Mouse (Mus musculus) hindbrain, embryonic 10.5 days (tissue): Measurements from ENCODE around the gene Gm42688. TPM values are rescaled to one million over a fixed set of nuclear protein-coding genes. Genes with fewer than 3 reads are reported as not detected.

Source experiments
- DNase-seq: peaks from one replicate; pipeline ENCODE4 v3.0.0-alpha.2; 2017; ENCODE audit warnings: low spot score
- H3K27ac ChIP-seq: fragments of 300-500 bp; sonication (generic); 2 replicates; pipeline ENCODE4 v1.5.1; 2016; ENCODE audit warnings: mild to moderate bottlenecking, moderate library complexity
- H3K27me3 ChIP-seq: fragments of 300-500 bp; sonication (generic); 2 replicates; pipeline ENCODE4 v1.6.1; 2016; ENCODE audit warnings: mild to moderate bottlenecking; ENCODE audit not compliant: poor library complexity, insufficient read depth, severe bottlenecking
- H3K36me3 ChIP-seq: fragments of 300-500 bp; sonication (generic); 2 replicates; pipeline ENCODE4 v1.6.1; 2016; ENCODE audit warnings: mild to moderate bottlenecking, moderate library complexity
- H3K4me1 ChIP-seq: fragments of 300-500 bp; sonication (generic); replicated peaks from 2 replicates; pipeline ENCODE4 v1.6.1; 2016; ENCODE audit warnings: mild to moderate bottlenecking
- H3K4me3 ChIP-seq: fragments of 300-500 bp; sonication (generic); 2 replicates; pipeline ENCODE4 v1.5.1; 2016; ENCODE audit warnings: mild to moderate bottlenecking, moderate library complexity
- H3K9me3 ChIP-seq: fragments of 300-500 bp; sonication (generic); 2 replicates; pipeline ENCODE4 v1.6.1; 2016; ENCODE audit warnings: mild to moderate bottlenecking, moderate library complexity
- WGBS: fragments of 180-500 bp; shearing (Covaris S2); methylation state at CpG from one replicate; pipeline ENCODE4 v1.1.7; 2016; 5-methylcytosine and 5-hydroxymethylcytosine counted together
- polyA plus RNA-seq: library from polyadenylated mRNA; unstranded; fragments of >200 nt; fragmentation: Nextera tagmentation; extraction: Ambion mirVana; gene quantifications from 2 replicates; pipeline ENCODE4 v1.2.1, GENCODE M21; 2016

Gm42688 gene
- polyA plus RNA-seq, 1 experiment from 2014 or later = 3.2 TPM

DNA sequence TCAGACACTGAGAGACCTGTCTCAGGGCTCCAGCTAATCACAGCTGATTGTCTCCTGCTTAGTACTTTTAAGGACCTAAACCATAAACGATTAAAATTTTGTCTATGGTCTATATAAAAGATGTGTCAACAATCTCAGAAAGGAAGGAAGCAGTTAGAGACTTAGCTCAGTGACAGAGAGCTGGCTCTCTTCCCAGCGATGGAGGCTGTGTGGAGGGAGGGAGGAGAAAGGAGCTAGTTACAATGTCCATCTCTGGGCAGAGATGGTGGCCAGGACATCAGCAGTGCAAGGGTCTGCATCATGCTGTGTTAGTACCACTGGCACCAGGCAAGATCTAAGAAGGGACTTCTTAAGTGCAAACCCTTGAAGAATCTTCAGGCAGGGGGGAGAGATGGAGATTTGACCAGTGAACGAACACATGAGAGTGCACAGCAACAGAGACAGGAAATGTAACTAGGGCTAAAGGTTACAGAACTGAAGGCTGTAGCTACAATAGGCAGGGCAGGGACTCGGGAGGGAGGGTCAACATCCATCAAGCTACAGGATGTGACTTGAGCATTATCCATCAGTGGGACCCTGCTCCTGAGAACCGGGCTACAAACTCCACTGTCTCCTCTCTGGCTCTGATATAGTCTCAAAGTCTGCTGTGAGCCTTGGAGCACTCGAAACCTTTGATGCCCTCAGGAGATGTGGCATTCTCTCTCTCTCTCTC, 8.8 kb upstream of the Gm42688 start:
- Histone ChIP-seq H3K27me3 (peaks cover 57% of the 10 kb centered on the region), H3K4me3 (no peak overlapping the region), H3K9me3 (0 out of 2 replicates have a peak, but pooled peaks cover 5% of the 10 kb centered on the region), H3K36me3 (no peaks in the 10 kb centered on the region), H3K27ac (no peak overlapping the region), H3K4me1 (peaks cover 11% of the 10 kb centered on the region)
- DNase-seq = no peak
- 43% methylated on average over 6 of the region's 6 CpGs for WGBS

DNA sequence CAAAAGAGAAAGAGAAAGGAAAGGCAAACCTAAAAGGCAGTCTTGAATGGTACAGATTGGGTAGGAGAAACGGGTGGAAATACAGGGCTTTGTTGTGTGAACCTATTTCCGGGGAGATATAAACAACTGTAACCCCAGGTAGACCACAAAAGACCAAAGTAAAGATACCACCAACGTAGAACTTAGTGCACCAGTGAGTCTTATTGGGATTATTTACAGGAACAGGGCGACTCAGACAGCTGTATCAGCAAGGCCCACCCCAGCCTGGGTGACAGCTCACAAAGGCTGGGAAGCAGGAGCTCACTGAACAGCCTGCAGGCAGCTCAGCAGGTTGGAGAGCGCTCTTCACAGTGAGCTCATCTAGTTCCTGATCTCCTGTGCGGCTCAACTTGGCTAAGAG, 5.4 kb upstream of the Gm42688 start:
- WGBS = 43% methylated on average over 6 of the region's 6 CpGs
- Histone ChIP-seq H3K4me3 (no peak overlapping the region), H3K36me3 (no peaks in the 10 kb centered on the region), H3K27ac (no peak overlapping the region), H3K9me3 (0 out of 2 replicates have a peak, but pooled peaks cover 5% of the 10 kb centered on the region), H3K27me3 (peaks cover 35% of the 10 kb centered on the region), H3K4me1 (no peaks in the 10 kb centered on the region; the same call in 1 of the 2 replicates)
- no peak for DNase-seq

DNA sequence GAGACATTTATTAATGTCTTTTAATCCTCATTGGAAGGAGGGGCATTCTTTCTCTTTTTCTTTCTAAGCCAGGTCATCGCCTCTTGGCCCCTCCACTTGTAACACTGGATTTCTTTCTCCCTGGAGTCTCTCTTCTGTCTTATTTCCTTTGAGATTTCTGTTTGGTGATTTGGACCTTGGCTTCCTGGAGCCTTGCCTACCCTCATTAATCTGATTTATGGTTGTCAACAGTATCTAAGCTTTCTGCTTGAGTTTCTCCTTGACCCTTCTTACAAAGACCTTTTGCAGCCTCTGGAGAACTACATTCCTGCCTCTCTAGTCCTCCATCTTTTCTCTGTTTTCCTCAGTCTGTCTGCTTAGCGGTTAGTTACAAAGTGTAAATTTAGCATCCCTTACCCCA, 3.0 kb upstream of the Gm42688 start:
- Histone ChIP-seq H3K27me3 (peaks cover 33% of the 10 kb centered on the region), H3K27ac (no peak overlapping the region), H3K36me3 (no peaks in the 10 kb centered on the region), H3K4me3 (no peak overlapping the region), H3K9me3 (0 out of 2 replicates have a peak, but pooled peaks cover 5% of the 10 kb centered on the region), H3K4me1 (peaks cover 20% of the 10 kb centered on the region)
- DNase-seq = no peak
- 73% methylated on average over 2 of the region's 2 CpGs for WGBS

DNA sequence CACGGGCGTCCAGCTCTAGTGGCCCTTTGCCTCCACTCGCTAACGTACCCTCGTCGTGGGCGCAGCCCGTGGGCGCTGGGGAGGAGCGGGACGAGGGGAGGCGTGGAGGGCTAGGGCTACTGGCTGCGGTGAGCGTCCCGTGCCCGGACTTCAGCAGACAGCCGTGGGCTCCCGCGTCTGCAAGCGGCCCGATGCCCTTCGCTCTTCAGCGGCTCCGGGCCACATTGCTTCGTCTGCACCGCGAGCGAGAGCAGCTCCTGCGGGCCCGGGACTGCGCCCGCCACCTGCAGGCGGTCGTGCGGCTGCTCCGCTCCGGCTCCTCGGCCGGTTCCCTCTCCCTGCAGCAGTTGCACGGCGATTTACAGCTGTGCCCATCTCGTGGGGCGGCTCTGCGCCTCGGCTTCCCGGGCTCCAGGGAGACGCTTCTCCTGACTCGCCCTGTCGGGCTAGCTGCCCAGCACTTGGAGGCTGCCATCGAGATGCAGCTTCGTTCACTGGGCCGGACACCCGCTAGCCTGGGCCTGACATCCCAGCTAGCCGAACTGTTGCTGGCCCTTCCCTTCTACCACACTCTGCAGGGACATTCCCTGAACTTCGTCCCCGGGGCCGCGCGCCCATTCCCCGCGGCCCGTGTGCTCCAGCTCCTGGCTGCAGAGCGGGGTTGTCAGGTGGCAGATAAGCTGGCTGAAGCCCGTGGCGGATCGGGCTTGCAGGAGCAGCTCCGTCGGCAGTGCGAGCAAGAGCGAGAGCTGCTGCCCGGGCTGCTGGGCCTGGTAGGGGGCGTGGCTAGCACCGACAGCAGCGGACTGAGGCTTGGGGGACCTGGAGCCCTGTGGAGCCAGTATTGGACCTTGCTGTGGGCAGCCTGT, 505 bp downstream of the Gm42688 start:
- DNase-seq = peak; percentile 74
- H3K27me3 ChIP-seq = peaks cover 25% of the 10 kb centered on the region
- no peaks in the 10 kb centered on the region for H3K9me3 ChIP-seq
- H3K4me1 ChIP-seq = peaks cover 22% of the 10 kb centered on the region
- WGBS = under 1% methylated on average over 74 of the region's 74 CpGs
- H3K36me3 ChIP-seq = no peaks in the 10 kb centered on the region
- H3K27ac ChIP-seq = peak overlapping the region; percentile 86
- peak overlapping the region; percentile 76 for H3K4me3 ChIP-seq

DNA sequence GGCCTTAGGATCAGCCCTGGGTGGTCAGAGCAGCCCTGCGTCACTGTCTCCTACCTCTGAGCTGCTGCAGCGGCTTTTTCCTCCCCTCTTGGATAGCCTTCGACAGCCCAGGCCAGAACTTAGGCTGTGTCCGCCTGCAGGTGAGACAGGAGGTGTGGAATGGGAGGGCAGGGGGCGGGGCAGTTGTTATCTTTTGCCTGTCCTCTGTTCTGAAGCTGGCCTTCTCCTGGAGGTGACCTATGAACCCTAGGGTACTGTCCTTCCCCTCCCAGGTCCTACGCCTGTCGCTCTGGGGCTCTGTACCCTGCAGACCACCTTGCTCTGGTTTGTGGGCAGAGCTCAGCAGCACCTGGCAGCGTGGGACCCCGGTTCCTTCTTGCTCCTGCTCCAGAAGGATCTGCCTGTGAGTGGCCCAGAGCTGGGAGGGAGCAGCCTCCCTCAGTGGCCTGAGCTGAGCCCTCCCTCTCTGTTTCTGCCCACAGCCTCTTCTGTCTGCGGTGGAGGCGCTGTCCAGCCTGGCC, 1.8 kb downstream of the Gm42688 start:
- 41% methylated on average over 11 of the region's 11 CpGs for WGBS
- Histone ChIP-seq H3K4me3 (peak overlapping the region; percentile 76), H3K9me3 (no peaks in the 10 kb centered on the region), H3K27ac (no peak overlapping the region; the same call in 1 of the 2 replicates), H3K4me1 (peaks cover 32% of the 10 kb centered on the region), H3K27me3 (peaks cover 25% of the 10 kb centered on the region), H3K36me3 (0 out of 2 replicates have a peak, but pooled peaks cover 3% of the 10 kb centered on the region)
- no peak for DNase-seq

DNA sequence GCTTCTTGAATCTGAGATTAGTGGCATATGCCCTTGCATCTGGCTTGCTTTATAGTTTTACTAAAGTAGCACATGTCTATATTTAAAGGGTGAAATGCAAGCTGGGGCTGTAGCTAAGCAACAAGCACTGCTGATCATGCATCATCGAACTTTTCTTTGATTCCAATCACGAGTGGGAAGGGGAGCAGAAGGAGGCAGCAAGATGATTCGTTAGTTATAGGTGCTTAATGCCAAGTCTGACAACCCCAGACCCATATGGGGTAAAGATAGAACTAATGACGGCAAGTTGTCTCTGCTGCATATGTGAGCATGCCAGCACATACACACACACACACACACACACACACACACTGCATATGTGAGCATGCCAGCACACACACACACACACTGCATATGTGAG, 2.7 kb downstream of the Gm42688 start:
- peaks cover 38% of the 10 kb centered on the region for H3K4me1 ChIP-seq
- no peak overlapping the region for H3K27ac ChIP-seq
- 0 out of 2 replicates have a peak, but pooled peaks cover 3% of the 10 kb centered on the region for H3K36me3 ChIP-seq
- WGBS = 77% methylated on average over 4 of the region's 4 CpGs
- no peak for DNase-seq
- H3K9me3 ChIP-seq = no peaks in the 10 kb centered on the region
- H3K27me3 ChIP-seq = peaks cover 25% of the 10 kb centered on the region
- no peak overlapping the region for H3K4me3 ChIP-seq

DNA sequence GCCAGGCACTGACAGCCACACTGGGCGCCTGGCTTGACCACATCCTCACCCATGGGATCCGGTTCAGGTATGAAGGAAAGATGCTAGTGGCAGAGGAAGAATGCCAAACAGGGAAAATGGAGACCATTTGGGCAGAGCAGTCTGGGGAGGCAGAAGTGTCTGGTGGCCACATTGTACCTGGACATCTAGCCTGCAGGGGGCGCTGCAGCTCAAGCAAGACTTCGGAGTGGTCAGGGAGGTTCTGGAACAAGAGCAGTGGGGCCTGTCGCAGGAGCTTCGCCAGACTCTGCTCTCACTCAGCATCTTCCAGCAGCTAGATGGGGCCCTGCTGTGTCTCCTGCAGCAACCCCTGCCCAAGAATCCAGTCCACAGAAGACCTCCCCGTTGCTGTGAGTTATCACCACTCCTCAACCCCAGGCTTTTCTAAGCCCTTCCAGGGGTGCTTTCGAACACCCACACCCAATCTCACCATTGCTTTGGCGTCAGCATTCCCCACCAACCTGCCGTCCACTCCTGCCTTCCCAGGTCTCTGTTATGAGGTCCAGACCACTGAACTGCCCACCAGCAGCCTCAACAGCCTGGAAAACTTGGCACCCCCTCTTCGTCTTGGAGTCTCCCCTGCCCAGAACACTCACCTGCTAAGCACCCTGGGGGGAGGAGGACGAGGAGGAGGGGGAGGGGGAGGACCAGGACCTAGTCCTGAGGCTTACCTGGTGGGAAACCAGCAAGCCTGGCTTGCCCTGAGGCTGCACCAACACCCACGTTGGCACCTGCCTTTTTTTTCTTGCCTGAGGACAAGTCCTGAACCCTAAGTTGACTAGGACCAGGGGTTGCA, 6.4 kb downstream of the Gm42688 start:
- 31% methylated on average over 13 of the region's 13 CpGs for WGBS
- Histone ChIP-seq H3K9me3 (no peaks in the 10 kb centered on the region), H3K27ac (peak overlapping the region; percentile 93), H3K4me3 (peak overlapping the region; percentile 80), H3K36me3 (peaks cover 14% of the 10 kb centered on the region; the same call in 1 of the 2 replicates), H3K4me1 (peaks cover 37% of the 10 kb centered on the region), H3K27me3 (peaks cover 9% of the 10 kb centered on the region)
- peak; percentile 85 for DNase-seq

DNA sequence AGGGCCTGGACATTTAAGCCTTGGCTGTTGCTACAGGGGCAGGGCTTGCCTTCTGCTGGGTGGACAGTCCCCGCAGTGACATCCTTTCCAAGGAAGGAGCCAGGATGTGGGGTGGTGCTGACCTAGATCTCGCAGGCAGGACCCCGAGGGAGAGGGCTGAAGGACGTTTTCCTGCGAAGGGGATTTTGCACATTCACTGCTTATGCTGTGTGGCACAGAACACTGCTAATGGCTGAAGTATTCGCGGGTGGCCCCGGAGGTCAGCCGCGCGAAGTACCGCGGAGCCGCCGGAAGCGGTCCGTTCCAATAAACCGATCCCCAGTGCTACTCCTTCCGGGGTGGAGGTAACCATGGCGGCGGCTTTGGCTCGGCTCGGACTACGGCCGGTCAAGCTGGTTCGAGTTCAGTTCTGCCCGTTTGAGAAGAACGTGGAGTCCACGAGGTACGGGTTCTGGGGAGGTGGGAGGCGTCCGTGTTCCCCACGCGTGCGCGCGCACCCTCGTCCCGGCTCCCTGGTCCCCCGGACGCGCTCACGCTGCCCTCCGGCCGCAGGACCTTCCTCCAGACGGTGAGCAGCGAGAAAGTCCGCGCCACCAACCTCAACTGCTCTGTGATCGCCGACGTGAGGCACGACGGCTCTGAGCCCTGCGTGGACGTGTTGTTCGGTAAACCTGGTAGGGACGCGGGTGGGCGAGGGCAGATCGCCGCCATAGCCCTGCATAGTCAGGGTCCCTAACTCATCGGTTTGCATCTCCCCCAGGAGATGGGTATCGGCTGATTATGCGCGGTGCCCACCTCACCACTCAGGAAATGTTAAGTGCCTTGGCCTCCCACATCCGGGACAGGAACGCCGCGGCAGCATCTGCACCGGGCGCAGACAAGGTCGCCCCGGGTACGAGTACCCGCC, 7.6 kb downstream of the Gm42688 start, which contains the start of gene Mrpl53:
Gene Mrpl53 (plus strand): TSS at position 279 of the 907 bp plus-strand sequence.
- peaks cover 29% of the 10 kb centered on the region for H3K4me1 ChIP-seq
- peak; percentile 84 for DNase-seq
- peak within 1 kb of the TSS; percentile 93 for H3K27ac ChIP-seq
- H3K4me3 ChIP-seq = peak within 1 kb of the TSS; percentile 80
- H3K36me3 ChIP-seq = peaks cover 14% of the 10 kb centered on the region; the same call in 1 of the 2 replicates
- WGBS = under 1% methylated on average over 76 of the region's 76 CpGs
- H3K27me3 ChIP-seq = no peaks in the 10 kb centered on the region
- H3K9me3 ChIP-seq = no peaks in the 10 kb centered on the region

DNA sequence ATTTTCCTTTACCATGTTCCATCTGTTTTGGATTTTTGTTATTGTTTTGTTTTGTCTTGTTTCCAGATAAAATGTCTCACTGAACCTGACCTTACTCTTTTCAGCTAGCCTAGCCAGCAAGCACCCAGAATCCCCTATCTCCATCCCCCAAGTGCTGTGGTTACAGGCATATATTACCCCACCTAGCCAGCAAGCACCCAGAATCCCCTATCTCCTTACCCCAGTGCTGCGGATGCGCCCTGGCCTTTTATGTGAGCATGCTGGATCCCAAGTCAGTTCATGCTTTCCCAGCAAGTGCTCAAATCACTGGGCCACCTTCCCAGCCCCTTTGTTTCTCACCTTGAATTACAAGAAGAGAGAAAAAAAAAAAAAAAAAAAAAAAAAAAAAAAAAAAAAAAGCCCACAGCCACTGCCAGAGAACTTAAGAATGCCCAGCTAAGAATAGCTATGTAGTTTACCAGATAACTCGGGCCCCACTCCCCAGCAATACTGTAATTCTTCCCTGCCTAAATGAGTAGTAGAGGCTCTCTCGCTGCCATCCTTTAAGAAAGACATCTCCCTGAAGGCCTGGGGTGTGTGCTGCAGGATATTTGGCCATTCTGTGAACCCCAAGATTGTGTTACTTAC, 10.2 kb downstream of the Gm42688 start:
- peaks cover 16% of the 10 kb centered on the region for H3K36me3 ChIP-seq
- H3K9me3 ChIP-seq = no peaks in the 10 kb centered on the region
- H3K27ac ChIP-seq = no peak overlapping the region
- H3K27me3 ChIP-seq = no peaks in the 10 kb centered on the region
- 91% methylated on average over 4 of the region's 4 CpGs for WGBS
- H3K4me1 ChIP-seq = peaks cover 51% of the 10 kb centered on the region
- no peak for DNase-seq
- no peak overlapping the region for H3K4me3 ChIP-seq

DNA sequence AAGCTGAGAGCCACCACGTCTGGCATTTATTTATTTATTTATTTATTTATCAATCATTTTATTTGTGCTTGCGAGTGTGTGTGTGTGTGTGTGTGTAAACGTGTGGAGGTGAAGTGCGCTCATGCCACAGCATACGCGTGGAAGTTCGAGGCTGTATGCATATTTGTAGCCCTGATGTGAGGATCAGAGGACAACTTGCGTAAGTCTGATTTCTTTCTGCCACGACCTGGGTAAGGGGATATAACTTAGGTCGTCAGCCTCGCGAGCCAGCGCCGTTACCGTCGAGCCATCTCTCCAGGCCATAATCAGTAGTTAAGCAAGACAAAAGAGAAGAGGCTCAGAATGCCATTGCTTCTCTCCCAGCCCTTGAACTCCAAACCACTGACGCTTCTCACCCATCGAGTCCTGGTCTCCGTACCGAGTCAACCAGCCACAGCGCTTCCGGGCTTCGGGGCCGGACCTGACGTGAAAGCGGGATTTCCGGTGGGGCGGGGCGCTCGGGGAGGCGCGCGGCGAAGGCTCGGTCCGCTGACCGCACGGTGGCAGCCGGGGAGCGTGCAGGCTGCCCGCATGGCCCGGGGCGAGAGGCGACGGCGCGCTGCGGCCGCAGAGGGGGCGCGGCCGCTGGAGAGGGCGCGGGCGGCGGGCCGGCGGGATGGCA, 13.7 kb downstream of the Gm42688 start, which contains the start of gene Mogs:
Gene Mogs (plus strand): TSS at position 486 of the 661 bp plus-strand sequence.
- peak within 1 kb of the TSS; percentile 92 for H3K27ac ChIP-seq
- H3K36me3 ChIP-seq = peaks cover 46% of the 10 kb centered on the region
- peak; percentile 94 for DNase-seq

More for the DNA sequence above, 13.7 kb downstream of the Gm42688 start, which contains the start of gene Mogs:
- Histone ChIP-seq H3K9me3 (no peaks in the 10 kb centered on the region), H3K4me1 (peaks cover 56% of the 10 kb centered on the region), H3K27me3 (no peaks in the 10 kb centered on the region), H3K4me3 (peak within 1 kb of the TSS; percentile 89)
- 2% methylated on average over 58 of the region's 58 CpGs for WGBS
